Mouse (Mus musculus) bone marrow, adult 2 months (tissue): ENCODE results near the gene Fgfr2.

Experiments used
- CTCF ChIP-seq: fragments of 200-500 bp; IDR thresholded peaks from 2 replicates; pipeline ENCODE4 v1.5.1; 2011; ENCODE audit warnings: low read length, control low read depth; ENCODE audit not compliant: control insufficient read depth, insufficient read depth
- POLR2A ChIP-seq: fragments of 200-500 bp; IDR thresholded peaks from 2 replicates; pipeline ENCODE4 v1.6.1; 2011; ENCODE audit warnings: low read depth, mild to moderate bottlenecking, control low read depth, low read length, borderline replicate concordance; ENCODE audit not compliant: control insufficient read depth

- TF ChIP-seq CTCF (no peak), POLR2A (no peak)
Measured at GRCm38 (mm10) chr7:132570071-132570470, 553.1 kb downstream of the Fgfr2 start.
